Mouse (Mus musculus): ENCODE measurements around the gene Rbm8a2. TPM values are rescaled to one million over a fixed set of nuclear protein-coding genes. Genes with fewer than 3 reads are reported as not detected.

The Rbm8a2 gene
- polyA plus RNA-seq, 1 experiment from 2014 or later = 0.74 TPM

Other genes starting within 250 kb of the Rbm8a2 start
- gene Exo1, start 98.5 kb downstream of the Rbm8a2 start, polyA plus RNA-seq (2016; fragmentation: Nextera tagmentation; extraction: Ambion mirVana) = 52.8 and 54.5 TPM in 2 replicates
- gene Gm38100, start 58.8 kb downstream of the Rbm8a2 start, polyA plus RNA-seq (2016; fragmentation: Nextera tagmentation; extraction: Ambion mirVana) = not detected in 2 replicates

All from hindbrain, embryonic 12.5 days (tissue).